Mouse (Mus musculus) yolk sac, embryonic 10.5 days (tissue): ENCODE measurements around the gene Sipa1l1.
A peak's percentile ranks its signal among the peaks of the same experiment; 100 is the strongest.

ENCODE experiments used
- DNase-seq: peaks from one replicate; pipeline ENCODE4 v3.0.0-alpha.2; 2017; ENCODE audit warnings: low spot score

Sipa1l1 gene

GRCm38 (mm10) chr12:82382932-82383331 lies 213.8 kb downstream of the Sipa1l1 start:
- no peak for DNase-seq

DNA sequence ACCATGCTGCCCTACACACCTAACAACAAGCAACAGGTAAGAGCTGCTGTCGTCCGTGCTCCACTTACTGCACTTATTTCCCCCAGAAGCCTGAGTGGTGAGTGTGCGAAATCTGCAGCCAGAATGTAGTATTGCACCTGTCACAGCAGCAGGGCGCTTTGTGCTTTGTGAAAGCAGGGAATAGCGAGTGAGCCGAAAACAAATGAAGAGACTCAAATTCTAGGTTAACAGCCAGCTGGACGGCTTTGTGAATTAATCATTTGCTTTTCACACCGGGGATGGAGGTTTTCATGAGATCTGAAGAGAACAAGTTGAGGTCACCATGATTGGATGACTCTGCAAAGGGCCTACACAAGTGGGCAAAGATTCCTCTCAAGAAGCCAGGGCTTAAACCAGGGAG lies 215.6 kb downstream of the Sipa1l1 start:
- DNase-seq, result no peak

- DNase-seq, result no peak
These were observed 217.9 kb downstream of the Sipa1l1 start for GRCm38 (mm10) chr12:82387042-82387441.

DNA sequence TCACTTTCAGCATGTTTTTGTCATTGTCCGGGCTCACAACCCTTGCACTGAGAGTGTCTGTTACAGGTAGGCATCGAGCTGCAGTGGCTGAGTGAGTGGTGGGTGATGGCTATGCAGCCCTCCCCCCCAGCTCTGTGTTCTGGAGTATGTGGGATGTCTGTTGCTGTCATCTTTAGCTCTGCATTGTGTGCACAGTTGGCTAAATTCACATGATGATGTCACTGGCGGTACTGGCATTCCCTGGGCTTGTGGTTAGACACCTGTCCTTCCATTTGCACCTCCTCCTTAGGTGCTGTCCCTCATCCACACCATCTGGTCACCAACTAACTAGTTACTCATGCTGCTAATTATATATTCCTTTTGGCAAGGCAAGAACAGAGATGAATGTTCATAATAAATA lies 218.5 kb downstream of the Sipa1l1 start:
- DNase-seq, result no peak

DNA sequence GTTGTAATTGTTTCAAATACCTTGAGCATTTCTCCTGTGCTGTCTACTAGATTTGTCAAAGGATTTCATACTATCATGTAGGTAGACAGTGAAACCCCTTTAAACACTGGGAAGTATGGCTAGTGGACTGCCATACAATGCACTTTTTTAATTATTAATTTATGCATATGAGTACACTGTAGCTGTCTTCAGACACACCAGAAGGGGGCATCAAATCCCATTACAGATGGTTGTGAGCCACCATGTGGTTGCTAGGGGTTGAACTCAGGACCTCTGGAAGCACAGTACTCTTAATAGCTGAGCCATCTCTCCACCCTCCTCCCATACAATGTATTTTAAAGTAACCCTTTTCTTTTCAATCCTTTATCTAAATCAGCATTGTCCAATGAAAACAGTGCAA lies 219.0 kb downstream of the Sipa1l1 start:
- DNase-seq, result no peak

DNA sequence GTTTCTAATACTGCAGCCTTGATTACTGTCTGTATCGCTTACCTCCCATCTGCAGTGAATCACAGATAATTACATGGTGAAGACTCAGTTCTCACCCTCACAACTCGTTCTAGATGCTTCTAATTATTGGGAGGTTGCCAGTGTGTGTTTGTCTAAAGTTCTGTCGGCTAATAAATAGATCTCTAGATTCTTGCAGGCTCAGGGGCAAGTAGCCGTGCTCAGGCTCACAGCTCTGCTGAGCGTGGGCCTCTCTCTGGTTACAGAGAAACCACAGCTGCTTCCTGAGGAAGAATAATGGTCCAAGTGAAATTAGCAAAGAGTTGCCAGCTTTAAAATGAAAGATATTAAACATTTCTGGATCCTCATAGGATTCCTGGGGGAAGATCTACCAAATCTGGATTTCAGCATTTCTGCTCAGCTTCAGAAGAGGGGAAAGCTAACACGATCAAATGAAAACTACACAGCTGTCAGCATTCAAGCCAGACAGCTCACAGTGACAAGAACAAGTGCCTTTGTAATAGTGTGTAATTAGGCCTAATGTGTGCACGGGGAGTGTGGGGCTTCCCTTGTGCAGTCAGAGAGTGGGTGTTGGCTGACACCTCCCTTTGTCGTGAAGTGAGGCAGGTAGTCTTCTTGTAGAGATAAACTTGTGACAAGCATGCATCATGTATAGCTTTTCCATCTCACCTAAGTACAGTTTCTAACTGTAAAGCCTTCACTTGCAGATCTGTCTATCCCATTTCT lies 225.2 kb downstream of the Sipa1l1 start:
- DNase-seq, result no peak

- DNase-seq, result no peak
These were observed 226.1 kb downstream of the Sipa1l1 start for GRCm38 (mm10) chr12:82395194-82395593.

DNA sequence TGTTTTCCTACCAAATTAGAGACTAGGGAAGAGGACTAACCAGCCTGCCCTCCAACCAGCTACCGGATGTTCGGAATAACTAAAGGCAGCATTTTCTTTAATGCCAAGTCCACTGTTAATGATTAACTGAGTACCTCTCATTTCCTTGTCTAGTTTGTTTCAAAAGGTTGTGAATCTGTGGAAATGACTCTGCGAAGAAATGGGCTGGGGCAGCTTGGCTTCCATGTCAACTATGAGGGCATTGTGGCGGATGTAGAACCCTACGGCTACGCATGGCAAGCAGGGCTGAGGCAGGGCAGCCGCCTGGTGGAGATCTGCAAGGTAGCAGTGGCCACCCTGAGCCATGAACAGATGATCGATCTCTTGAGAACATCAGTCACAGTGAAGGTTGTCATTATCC lies 228.1 kb downstream of the Sipa1l1 start:
- DNase-seq, result peak; percentile 26

GRCm38 (mm10) chr12:82397751-82398150 lies 228.6 kb downstream of the Sipa1l1 start:
- peak; percentile 21 for DNase-seq

GRCm38 (mm10) chr12:82398926-82399325 lies 229.8 kb downstream of the Sipa1l1 start:
- no peak for DNase-seq

- DNase-seq, result no peak
These were observed 231.0 kb downstream of the Sipa1l1 start for GRCm38 (mm10) chr12:82399971-82400720.

- no peak for DNase-seq
These were observed 231.7 kb downstream of the Sipa1l1 start for GRCm38 (mm10) chr12:82400783-82401182.

DNA sequence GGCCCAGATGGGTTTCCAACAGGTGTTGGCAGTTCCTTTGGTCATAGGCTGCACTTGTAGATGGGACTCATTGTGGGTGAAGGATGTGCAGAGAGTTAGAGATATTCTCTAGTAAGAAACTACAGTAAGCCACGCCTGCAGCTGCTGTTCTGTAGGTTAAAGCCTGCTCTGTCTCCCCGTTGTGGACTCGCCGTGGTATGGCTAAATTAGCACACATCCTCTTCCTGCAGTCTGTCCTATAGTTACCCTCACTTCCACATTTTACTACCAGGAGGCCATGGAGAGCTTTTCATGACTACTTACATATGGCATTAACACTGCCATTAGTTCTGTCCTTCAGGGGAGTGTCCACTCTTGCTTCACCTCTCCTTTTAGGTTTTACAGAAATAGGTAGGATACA lies 232.3 kb downstream of the Sipa1l1 start:
- DNase-seq, result no peak

- no peak for DNase-seq
These were observed 233.5 kb downstream of the Sipa1l1 start for GRCm38 (mm10) chr12:82402635-82403034.

- DNase-seq, result no peak
These were observed 238.6 kb downstream of the Sipa1l1 start for GRCm38 (mm10) chr12:82407531-82408255.

- no peak for DNase-seq
These were observed 239.4 kb downstream of the Sipa1l1 start for GRCm38 (mm10) chr12:82408486-82408885.

GRCm38 (mm10) chr12:82409686-82410472 lies 240.8 kb downstream of the Sipa1l1 start:
- no peak for DNase-seq

DNA sequence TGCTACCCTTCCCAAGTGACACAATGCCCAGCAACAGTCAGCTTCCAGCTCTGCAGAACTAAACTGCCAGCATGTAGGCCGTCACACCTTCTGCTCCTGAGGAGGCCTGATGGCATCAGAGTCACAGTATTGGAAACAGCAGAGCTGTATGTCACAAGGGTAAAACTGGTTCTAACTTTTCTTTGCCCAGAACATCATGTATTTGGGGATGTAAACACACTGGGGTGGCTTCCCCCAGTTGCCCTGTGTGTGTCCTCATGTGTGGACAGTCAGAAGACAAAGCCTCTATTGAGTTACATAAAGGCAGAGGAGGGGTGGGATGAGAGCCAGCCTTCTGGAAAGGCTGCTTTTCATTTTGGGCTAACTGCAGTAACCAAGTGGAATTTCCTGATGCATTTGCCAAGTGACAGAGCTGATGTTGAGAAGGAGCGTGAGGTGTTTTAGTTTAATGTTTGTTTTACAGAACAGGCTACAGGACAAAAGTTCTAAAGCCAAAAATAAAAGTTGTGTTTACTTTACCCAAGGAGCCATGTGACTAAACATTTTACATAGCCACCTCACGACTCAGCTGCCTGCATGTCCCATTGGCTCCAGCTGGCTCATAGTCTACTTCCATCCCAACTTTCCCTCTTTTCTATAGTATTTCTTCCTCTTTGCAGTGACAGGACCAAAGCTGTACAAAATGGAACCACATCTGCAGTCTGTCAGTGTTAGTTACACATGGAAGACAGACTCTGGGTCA lies 243.3 kb downstream of the Sipa1l1 start:
- no peak for DNase-seq

- no peak for DNase-seq
These were observed 246.7 kb downstream of the Sipa1l1 start for GRCm38 (mm10) chr12:82415690-82416364.

- DNase-seq, result no peak
These were observed 249.9 kb downstream of the Sipa1l1 start for GRCm38 (mm10) chr12:82419027-82419426.

DNA sequence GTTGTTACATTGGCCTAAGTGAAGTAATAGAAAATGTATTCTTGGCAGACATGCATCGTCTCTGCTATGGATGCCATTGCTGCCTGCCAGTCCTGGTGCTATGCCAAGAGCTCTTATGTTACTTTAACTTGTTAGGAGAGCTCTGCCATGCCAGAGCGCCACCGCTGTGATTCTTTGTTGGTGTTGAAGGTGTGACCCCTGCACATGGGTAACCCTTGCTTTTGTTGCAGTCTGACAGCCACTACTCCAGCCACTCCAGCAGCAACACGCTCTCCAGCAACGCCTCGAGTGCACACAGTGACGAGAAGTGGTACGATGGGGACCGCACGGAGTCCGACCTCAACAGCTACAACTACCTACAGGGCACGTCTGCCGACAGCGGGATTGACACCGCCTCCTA lies 255.7 kb downstream of the Sipa1l1 start:
- DNase-seq, result no peak
